ENCODE assay signal across 32 mouse cellular contexts in the genomic region with DNA sequence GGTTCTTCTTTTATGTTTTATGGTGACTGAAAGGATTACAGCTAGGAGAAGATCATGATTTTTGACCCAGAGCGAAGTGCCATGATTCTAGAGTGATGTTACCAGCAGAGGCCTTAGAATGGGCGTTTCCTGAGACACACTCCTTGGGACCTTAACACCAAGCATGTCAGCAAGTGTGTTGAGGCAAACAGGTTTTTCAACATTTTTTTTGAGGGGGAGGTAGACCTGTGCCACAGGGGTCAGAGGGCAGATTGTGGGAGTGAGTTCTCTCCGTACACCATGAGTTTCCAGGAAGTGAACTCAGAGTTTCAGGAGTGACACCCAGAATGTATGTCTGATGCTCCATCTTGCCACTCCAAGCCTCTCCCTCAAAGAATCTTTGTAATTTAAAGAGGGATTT.
"Had no signal": no experiment of that assay in that cellular context is flagged by ENCODE, and none has a peak within 500 bp of the region (broad histone marks: within the 10 kb centered on the region; RNA-seq: fewer than 3 reads in every experiment).

No protein-coding gene starts in this region.

- H3K9me3 ChIP-seq: heart, embryonic 10.5 days; heart, embryonic 13.5 days; heart, embryonic 15.5 days; hindbrain, embryonic 10.5 days; hindbrain, embryonic 12.5 days; hindbrain, embryonic 13.5 days; hindbrain, embryonic 15.5 days; kidney, embryonic 15.5 days had no signal

- DNase-seq: heart, postnatal 10 days; heart, postnatal 14 days; heart, postnatal 36 days; heart, postnatal 4 days; kidney, adult 11 months; kidney, adult 18-20 months; kidney, adult 2 months; kidney, adult 8-10 months; kidney, adult 9 months; kidney, postnatal 10 days; kidney, postnatal 14 days; kidney, postnatal 25 days; kidney, postnatal 36 days; kidney, postnatal 4 days; layer of hippocampus, adult 9-11 months; layer of hippocampus, postnatal 36 days had no signal

- H3K4me3 ChIP-seq: heart, embryonic 10.5 days; heart, embryonic 13.5 days; heart, embryonic 15.5 days; hindbrain, embryonic 10.5 days; hindbrain, embryonic 12.5 days; hindbrain, embryonic 13.5 days; hindbrain, embryonic 15.5 days; kidney, embryonic 15.5 days; layer of hippocampus, adult 2 months; left cerebral cortex, adult 2 months had no signal

- H3K27me3 ChIP-seq: heart, embryonic 15.5 days; hindbrain, embryonic 12.5 days; hindbrain, embryonic 15.5 days; kidney, embryonic 15.5 days had no signal

- H3K4me1 ChIP-seq: heart, embryonic 10.5 days; heart, embryonic 13.5 days; heart, embryonic 15.5 days; hindbrain, embryonic 10.5 days; hindbrain, embryonic 12.5 days; hindbrain, embryonic 13.5 days; hindbrain, embryonic 15.5 days; kidney, embryonic 15.5 days had no signal

- ATAC-seq: hindbrain, embryonic 16.5 days; hindbrain, postnatal 0 days; inflammation-experienced regulatory T-cells, adult 6 months had no signal

- H3K9ac ChIP-seq: heart, embryonic 13.5 days; heart, embryonic 15.5 days; hindbrain, embryonic 12.5 days; hindbrain, embryonic 13.5 days; hindbrain, embryonic 14.5 days; hindbrain, embryonic 15.5 days; kidney, embryonic 15.5 days had no signal

- H3K4me2 ChIP-seq: heart, embryonic 11.5 days; heart, embryonic 13.5 days; heart, embryonic 15.5 days; hindbrain, embryonic 12.5 days; hindbrain, embryonic 13.5 days; hindbrain, embryonic 14.5 days; hindbrain, embryonic 15.5 days; kidney, embryonic 15.5 days had no signal

- H3K36me3 ChIP-seq: heart, embryonic 10.5 days; heart, embryonic 13.5 days; heart, embryonic 15.5 days; hindbrain, embryonic 10.5 days; hindbrain, embryonic 12.5 days; hindbrain, embryonic 13.5 days; hindbrain, embryonic 15.5 days; kidney, embryonic 15.5 days had no signal

- H3K27ac ChIP-seq: heart, embryonic 10.5 days; heart, embryonic 13.5 days; heart, embryonic 15.5 days; hindbrain, embryonic 10.5 days; hindbrain, embryonic 12.5 days; hindbrain, embryonic 13.5 days; hindbrain, embryonic 14.5 days; hindbrain, embryonic 15.5 days; hindbrain, postnatal 0 days; kidney, embryonic 15.5 days; kidney, postnatal 0 days; layer of hippocampus, adult 2 months; left cerebral cortex, adult 2 months had no signal
